Comparison of ENCODE assay signal across 12 mouse cellular contexts in genomic region chr15:25400276-25400675, GRCm38 (mm10).
"Had no signal": no experiment of that assay in that cellular context is flagged by ENCODE, and none has a peak within 500 bp of the region (broad histone marks: within the 10 kb centered on the region; RNA-seq: fewer than 3 reads in every experiment).

No protein-coding gene starts in this region.

- H3K4me2 ChIP-seq: liver, embryonic 11.5 days; lung, embryonic 14.5 days; midbrain, embryonic 12.5 days had no signal

- DNase-seq: kidney, adult 2 months; kidney, postnatal 25 days; lung, embryonic 14.5 days; lung, postnatal 10 days; lung, postnatal 4 days; thymus, postnatal 4 days had no signal

- H3K27ac ChIP-seq: left cerebral cortex, adult 2 months; limb, embryonic 10.5 days; midbrain, embryonic 12.5 days; stomach, postnatal 0 days had no signal

- H3K9me3 ChIP-seq: limb, embryonic 10.5 days; megakaryocyte, embryonic 14.5 days; midbrain, embryonic 12.5 days had no signal

- H3K4me1 ChIP-seq: limb, embryonic 10.5 days had no signal

- H3K27me3 ChIP-seq: megakaryocyte, embryonic 14.5 days; midbrain, embryonic 12.5 days had no signal

- H3K4me3 ChIP-seq: left cerebral cortex, adult 2 months; limb, embryonic 10.5 days; megakaryocyte, embryonic 14.5 days; midbrain, embryonic 12.5 days had no signal

- H3K9ac ChIP-seq: lung, embryonic 14.5 days; midbrain, embryonic 12.5 days had no signal
